Mouse (Mus musculus) adrenal gland, postnatal 14 days (tissue): ENCODE results near the gene Slc30a3. TPM values are rescaled to one million over a fixed set of nuclear protein-coding genes. Genes with fewer than 3 reads are reported as not detected.
"Not testable (repeated sequence)": the region's sequence is repeated elsewhere in the genome, so short reads cannot be mapped to it uniquely, and the experiment has no call there.

Experiments used
- DNase-seq: peaks from one replicate; pipeline ENCODE4 v3.0.0; 2021; ENCODE audit warnings: mixed read lengths
- total RNA-seq: library from RNA; stranded (reverse); gene quantifications from 2 replicates; pipeline ENCODE4 v1.2.3, GENCODE M21; 2021

Gene Slc30a3
- total RNA-seq, 1 experiment from 2014 or later: 0.74 TPM

DNA sequence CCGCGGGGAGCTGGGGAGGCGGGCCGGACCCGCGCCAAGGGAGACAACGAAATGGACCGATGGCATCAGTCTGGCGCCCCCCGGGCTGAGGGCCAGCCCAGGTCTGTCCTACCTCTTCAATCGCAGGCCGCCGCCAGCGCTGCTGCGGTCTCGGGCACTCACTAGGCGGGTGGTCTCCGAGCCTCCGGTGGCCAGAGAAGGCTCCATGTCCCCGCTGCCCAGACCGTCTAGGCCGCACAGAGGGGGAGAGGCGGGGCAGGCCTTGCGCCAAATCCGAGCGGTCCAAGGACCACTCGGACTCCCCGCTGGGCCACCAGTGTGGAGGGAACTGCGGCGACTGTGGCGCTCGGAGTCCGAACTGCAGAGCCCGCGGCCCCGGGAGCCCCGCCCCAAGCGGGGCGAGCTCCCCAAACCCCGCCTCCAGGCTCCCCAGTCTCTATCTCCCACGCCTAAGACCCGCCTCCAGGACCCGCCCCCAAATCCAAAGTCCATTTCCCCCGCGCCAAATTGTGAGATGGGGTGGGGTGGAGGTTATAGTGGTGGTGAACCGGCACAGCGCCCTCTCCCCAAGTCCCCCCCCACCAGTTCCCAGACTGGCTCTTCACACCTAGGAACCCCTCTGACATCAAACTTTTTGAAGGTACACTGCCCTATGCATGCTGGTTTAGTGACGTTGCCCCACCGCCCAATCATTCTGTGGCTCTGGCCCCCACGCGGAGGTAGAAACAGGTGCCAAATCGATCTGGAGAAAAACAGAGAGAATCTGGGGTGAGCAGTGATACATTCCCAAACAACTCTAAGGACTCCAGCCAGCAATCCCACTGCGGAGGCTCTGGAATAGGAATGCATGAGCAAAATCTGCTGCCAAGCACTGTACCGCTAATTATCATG, 14.6 kb downstream of the Slc30a3 start:
- DNase-seq: peak; percentile 44

DNA sequence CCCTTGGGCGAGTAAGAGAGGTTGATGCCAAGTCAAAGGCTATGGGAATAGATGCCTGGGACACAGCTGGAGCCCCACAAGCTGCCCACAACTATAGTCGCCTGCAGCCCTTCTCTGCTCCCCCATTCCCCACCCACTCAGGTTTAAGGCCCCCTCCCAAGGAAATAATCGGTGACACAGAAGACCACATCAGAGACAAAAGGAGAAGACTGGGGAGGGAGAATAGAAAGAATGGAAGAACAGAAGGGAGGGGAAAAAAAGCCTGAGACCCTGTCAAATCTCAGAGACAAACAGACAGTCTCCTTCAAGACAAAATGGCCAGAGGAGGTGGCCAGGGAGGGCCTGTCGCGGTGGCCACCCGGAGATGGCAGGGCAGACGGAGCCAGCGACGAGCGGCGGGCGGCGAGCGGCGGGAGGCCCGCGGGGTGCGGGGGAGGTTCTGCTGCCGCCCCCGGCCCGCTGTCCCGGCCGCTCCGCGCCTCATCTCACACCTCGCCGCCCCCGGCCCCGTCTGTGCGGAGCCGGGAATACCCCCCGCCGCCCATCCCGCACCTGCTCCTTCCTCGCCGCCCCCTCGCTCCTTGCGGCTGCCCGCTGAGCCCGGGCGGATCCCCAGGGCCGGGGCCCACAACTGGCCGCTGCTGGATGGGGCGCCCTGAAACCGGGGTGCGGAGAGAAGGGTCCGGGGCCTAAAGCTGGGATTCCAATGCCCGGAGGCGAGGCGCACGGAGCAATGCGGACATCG, 15.6 kb downstream of the Slc30a3 start:
- DNase-seq: no peak

DNA sequence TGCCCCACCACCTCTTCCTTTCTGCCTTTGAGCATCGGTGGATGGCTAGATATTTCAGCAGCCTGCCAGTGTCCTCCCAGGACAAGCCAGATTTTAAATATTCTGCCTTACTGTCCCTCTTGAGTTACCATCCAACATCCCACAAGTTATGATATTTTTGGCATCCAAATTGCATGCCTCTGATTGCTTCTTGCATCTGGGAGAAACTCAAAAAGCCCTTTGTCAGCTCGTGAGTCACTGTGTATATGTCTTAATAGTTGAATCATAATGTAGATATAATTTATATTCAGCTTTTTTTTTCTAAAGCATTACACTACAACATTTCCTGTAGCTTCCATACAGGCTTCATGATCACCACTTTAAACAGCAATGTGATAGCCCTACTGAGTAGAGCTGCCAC, 20.9 kb downstream of the Slc30a3 start:
- no peak for DNase-seq

DNA sequence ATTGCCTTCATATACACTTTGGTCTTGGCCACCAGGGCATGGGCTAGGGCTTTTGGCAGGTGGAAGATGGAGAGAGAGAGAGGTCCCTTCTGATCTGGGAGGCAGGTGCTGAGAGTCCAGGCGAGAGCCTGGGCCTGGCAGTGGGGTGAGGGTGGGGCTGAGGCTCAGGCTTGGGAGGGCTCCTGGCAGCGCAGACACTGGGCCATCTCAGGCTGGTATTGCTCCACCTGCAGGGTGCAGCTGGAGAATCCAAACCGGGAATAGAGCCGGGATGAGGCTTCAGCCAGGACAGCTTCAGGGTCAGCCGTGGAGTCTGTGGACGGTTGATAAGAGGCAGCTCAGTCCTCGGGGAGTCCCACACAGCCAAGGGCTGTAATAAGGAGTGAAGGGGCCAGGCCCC, 21.4 kb downstream of the Slc30a3 start:
- no peak for DNase-seq

DNA sequence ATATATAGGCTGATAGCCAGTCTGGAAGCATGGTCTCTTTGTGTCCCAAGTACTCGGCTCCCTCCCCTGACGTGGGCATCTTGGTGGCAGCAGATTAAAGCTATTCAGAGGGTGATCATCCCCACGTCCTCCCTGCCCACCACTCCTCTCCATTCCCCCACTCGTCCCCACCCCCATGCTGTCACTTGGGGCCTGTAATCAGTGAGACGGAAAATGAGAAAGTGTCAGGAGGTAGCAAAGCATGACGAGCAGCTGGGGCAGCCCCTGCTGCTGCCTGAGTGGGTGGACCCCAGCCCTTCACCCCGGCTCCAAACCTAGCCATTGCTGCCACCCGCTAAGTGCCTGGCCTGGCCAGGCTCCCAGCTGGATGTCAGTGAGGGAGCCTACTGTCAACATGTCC, 24.1 kb downstream of the Slc30a3 start:
- no peak for DNase-seq

DNA sequence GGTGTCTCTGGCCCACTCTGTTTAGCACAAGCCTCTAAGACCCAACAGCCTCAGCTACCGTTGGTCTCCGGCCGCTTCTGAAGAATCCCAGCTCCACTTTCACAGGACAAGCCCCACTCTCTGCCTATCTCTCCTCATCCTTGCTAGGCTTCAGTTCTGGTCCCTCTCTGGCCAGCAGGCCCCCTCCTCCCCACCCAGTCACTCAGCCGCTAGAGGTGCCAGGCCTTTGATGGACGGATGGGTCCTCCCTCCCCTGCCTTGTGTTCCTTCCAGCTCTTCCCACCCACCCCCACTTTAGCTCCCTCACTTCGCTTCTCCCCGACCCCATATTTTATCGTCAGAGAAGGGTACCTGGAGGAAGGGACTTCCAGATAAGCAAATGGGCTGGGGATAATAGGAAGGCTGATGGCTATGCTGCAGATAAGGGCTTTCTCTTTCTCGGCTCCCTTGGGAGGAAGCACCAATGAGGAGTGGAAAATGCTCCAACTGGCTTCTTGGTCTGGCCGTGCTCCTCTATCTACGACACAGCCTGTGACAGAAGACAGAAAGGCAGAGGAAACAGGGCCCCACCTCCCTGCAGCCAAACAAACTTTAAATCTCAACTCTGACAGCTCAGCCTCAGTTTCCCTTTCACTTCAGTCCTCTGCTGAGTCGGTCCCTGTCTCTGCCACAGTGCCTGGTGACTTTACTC, 25.0 kb downstream of the Slc30a3 start:
- peak; percentile 29 for DNase-seq

DNA sequence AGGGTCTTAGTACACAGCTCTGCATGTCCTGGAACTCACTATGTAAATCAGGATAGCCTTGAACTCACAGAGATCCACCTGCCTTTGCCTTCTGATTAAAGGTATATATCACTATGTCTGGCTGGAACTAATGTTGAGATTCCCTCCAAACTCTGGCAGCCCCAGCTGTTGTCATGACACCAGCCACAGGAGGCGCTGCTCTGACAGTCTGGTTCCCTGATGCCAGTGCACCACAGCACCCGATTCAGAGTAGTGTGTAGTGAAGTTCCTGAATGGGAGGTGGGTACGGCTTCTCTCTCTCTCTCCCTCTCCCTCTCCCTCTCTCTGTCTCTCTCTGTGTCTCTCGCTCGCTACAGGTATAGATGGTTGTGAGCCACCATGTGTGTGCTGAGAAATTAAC, 25.7 kb downstream of the Slc30a3 start:
- peak; percentile 86 for DNase-seq

DNA sequence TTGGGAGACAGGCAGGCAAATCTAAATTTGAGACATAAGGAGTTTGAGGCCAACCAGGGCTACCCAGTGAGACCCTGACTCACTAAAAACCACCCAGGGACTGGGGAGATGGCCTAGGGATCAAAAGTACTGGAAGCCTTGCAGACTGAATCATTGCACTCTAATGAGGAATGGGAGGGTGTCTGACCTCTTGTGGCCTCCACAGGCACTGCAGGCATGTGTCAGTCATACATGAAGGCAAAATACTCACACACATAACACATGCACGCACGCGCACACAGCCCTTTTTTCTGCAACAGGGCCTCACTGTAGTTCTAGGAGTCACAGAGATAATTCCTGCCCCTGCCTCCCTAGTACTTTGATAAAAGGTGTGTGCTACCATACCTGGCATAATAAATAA, 26.7 kb downstream of the Slc30a3 start:
- DNase-seq: peak; percentile 70

DNA sequence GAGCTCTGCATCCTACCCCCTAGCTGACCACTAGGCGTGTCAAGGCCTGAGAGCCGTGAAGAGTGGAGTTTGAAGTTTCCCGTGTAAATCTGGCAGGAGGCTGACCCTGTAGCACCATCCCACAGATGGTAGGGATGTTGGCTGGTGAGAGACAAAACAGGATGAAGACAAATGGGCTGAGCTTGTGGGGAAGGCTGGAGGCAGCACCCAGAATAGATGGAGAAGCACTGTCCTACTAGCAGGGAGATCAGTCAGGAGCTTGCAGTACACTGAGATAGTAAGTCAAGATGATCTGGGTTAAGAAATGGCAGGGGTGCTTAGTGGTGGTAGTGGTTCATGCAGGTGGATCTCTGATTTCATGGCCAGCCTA, 27.3 kb downstream of the Slc30a3 start:
- no peak for DNase-seq

DNA sequence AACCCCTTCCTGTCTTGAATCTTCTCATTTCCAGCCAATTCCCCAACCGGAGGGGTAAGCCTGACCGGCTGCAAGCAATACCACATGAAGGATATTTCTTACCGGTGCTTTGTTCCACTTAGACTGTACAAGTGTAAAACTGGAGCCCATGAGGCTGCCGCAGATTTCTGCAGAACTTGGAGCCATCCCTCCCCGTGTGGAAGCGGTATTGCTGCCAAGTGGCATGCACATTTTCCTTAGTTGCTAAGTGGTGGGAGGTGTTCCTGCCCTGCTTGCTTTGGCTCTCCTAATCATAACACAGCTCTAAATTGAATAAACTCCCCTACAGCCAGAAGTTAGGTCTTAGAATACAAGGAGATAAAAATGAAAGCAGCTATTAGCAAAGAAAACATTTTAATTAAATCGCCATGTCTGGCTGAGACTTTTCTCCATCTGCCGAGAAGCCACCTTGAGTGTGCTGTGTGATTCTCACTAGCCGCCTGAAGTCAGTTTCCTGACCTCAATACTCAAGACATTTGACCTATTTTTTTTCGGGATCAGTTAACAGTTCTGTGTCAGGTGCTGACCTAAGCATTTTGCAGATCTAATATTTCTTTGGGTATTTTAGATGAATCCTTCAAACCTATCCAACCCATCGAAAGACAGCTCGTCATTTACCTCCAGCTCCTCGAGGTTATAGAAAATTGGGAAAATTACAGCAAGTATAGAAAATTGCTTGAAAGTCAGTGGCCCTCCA, 27.8 kb downstream of the Slc30a3 start:
- no peak for DNase-seq

DNA sequence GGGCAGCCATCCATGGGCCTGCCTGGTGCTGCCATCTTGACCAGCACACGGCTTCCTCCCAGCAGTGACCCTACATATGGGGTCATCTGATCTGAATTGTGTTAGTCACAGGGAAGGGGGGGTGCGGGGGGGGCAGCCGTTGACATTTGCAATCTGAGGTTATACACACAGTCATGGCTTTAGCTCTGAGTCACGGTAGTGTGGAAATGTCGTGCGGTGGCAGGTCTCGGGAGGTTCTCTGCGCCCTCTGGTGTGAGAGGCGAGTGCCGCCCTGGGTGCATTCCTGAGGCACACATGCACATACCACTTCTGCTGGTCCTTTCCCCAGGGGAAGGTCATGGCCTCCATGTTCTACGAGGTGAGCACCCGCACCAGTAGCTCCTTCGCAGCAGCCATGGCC, 31.7 kb downstream of the Slc30a3 start:
- DNase-seq: peak; percentile 80

DNA sequence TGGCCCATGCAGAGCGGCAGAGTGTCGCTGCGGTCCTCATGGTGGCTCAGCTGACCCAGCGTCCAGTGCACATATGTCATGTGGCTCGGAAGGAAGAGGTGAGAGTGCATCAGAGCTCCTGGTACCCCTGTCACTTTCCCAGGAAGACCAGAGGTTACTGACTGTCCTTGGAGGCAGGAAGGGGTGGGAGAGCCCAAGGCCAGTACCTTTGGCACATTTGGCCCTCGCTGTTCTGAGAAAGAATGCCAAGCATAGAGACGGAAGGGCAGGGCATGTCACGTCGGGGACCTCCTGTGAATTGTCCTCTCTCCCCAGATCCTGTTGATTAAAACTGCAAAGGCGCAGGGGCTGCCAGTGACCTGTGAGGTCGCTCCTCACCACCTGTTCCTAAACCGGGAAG, 34.9 kb downstream of the Slc30a3 start:
- DNase-seq: peak; percentile 46

DNA sequence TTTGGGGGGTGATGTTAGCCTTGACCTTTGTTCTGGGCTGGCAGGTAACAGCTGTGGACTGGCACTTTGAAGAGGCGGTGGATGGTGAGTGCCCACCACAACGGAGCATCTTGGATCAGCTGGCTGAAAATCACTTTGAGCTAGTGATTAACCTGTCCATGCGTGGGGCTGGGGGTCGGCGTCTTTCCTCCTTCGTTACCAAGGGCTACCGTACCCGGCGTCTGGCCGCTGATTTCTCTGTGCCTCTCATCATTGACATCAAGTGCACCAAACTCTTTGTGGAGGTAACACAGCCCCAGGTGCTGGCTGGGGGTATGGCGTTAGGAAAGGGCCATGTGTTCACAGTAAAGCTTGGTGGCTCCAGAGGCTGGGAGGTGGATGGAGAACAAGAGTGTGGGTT, 36.2 kb downstream of the Slc30a3 start:
- DNase-seq: no peak

DNA sequence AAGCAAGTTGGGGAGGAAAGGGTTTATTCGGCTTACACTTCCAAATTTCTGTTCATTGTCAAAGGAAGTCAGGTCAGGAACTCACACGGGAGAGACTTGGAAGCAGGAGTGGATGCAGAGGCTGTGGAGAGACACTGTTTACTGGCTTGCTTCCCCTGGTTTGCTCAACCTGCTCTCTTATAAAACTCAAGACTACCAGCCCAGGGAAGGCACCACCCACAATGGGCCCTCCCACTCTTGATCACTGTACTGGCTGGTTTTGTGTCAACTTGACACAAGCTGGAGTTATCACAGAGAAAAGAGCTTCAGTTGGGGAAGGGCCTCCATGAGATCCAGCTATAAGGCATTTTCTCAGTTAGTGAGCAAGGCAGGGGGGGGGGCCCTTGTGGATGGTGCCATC, 37.0 kb downstream of the Slc30a3 start:
- no peak for DNase-seq

DNA sequence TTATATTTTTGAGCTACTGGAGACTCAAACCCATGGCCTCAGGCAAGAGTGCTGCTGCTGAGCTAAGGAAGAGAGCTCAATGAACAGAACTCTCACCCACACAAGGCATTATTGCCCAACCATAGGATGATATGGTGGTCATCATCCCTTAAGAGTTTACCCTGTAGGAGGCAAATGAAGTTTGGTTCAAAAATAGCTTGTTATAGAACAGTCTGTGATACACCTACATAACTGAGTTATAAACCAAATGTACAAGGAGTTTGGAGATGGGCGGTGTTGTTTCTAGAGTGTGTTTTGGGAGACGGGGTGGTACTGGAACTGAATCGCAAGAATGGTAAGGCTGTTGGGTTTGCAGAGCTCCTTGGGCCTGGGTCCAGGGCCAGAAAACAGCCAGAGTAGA, 38.2 kb downstream of the Slc30a3 start:
- DNase-seq: no peak

DNA sequence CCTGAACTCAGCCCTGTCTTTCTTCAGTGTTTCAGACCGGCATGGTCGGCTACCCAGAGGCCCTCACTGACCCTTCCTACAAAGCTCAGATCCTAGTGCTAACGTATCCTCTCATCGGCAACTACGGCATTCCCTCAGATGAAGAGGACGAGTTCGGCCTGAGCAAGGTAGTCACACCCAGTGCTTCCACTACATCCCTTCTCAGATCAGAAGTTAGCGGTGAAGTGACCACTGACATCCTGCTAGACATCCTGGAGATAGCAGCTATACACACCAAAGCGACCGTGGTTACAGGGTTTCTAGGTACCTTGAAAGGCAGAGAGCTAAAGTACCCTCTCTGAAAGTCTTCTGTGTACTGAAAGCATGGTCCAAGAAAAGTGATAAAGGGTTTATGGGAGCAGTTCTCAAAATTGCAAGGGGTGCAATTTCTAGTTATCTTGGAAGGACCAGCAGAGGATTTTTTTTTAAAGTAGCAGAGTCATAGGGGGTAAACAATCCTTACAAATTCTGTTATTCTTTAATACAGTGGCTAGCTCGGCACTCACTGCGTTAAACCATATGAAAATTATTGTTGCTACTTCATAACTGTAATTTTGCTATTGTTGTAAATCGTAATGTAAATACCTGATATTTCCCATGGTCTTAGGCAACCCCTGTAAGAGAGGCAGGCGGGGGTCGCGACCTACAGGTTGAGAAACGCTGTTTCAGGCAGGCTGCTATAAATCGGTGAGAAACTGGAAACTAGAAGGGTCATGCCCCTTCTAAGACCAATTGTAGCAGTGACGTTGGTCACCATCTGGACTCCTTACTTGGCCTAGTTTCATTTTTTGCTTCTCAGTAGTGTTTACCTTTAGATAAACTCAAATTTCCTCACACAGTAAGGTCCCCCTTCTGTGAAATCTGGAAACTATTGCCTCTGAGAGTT, 52.6 kb downstream of the Slc30a3 start:
- no peak for DNase-seq

DNA sequence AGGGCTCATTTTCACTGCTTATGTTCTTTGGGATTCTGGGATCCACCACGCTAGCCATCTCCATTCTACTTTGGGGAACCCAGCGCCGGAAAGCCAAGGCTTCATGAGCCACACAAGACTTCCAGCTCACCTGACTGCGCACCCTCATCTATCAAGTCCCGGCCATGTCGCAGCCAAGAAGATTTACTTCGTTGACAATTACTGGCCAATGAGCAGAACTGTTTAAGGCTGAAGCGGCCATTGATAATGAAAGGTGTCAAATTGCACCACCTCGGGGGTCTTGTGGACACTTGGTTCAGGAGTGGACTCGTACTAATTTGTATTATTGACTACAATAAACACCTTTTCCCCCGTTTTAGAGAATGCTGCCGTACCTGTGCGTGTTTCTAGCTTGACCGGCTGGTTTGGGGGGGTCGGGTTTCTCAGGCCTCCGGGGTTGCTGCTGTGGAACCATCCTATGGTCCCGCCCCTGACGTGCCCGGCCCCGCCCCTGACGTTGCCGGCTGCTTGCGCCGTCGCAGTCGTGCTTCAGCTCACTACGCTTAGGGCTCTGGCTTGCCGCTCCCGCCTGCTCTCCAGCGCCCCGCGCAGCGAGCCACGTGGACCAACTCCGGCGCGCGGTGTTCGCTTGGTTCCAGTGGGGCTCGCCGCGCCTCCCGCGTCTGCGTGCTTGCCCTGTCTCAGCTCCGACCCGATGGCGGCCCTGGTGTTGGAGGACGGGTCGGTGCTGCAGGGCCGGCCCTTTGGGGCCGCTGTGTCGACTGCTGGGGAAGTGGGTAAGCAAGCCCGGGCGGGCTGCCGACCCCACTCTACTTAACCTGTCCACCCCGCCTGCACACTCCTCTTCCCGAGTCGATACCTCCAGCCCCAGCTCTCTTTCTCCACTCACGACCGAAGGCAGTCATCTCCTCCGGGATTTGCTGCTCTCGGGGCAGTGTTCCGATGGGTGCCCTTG, 53.5 kb downstream of the Slc30a3 start, which contains the start of gene Cad:
TSS of gene Cad (plus strand) at position 520 of the 955 bp plus-strand sequence.
- DNase-seq: peak; percentile 97

DNA sequence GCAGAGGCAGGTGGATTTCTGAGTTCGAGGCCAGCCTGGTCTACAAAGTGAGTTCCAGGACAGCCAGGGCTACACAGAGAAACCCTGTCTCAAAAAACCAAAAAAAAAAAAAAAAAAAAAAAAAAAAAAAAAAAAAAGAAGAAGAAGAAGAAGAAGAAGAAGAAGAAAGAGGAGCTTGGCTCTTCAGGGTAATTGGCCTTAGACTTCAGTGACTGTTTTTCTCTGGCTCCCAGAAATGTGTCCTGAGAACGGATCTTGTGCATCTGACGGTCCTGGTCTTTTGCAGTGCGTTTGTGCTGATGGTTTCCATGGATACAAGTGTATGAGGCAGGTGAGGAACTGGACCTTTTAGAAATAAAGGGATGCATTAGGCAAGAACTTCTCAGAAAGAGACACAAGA, 54.3 kb downstream of the Slc30a3 start:
- DNase-seq: not testable (repeated sequence)

DNA sequence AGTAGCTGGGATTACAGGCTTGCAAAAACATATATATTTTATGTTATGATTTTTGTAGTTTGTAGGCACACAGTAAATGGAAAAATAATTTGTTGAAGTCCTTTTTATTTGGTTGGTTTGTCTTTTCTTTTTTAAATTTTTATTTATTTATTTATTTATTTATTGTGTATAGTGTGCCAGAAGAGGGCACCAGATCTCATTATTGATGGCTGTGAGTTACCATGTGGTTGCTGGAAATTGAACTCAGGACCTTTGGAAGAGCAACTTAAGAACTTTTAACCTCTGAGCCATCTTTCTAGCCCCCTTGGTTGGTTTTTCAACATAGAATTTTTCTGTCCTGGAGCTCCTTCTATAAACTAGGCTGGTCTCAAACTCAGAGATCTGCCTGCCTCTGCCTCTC, 57.6 kb downstream of the Slc30a3 start:
- DNase-seq: no peak
